21 mouse cellular contexts compared by ENCODE assay signal in the genomic region with DNA sequence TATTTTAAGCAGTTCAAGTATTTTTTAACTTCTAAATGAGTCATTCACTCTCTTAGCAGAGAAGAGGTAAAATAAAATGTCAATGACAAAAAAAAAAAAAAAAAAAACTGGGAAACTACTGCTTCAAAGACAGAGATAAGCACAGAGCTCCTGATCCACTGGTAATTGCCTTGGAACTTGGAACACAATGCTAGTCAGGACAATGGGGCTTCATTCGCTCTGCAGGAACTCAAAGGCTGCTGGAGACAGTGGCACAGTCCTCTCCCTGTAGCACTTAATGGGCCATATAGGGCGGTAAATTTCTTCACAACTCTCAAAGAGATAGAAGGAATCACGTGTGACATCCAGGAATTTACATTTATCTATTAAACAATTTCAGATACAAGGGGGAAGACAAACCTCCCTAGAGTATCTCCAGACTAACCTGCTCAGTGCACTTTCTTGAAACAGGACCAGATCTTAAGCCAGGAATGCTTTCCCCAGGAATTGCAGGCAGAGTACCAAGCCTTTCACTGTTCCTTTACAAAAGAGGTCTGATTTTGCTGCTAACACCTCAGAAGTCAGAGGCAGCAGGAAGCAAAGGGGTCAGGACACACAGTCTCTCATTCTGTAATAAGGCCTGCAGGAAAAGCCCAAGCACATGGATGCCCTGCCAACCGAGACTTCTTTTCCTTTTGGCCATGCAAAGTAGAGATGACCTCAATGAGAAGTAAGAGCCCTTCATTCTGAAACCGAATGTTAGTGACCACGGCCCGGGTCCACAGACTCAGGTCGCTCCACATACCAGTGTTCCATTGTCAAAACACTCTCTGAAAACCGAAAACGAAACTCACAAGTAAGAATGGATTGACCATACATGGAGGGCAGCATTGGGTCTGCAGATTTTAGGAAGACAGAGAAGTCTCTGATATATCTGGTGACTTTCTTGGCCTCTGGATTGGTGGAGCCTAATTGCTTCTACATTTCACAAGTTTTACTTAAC.
"Had no signal": no experiment of that assay in that cellular context is flagged by ENCODE, and none has a peak within 500 bp of the region (broad histone marks: within the 10 kb centered on the region; RNA-seq: fewer than 3 reads in every experiment).

No protein-coding gene starts in this region.

- H3K9me3 ChIP-seq: limb, embryonic 10.5 days; limb, embryonic 13.5 days; liver, embryonic 12.5 days; liver, embryonic 15.5 days; lung, embryonic 15.5 days; midbrain, embryonic 12.5 days; neural tube, embryonic 13.5 days; stomach, embryonic 15.5 days had no signal

- H3K4me2 ChIP-seq: limb, embryonic 13.5 days; liver, embryonic 12.5 days; liver, embryonic 15.5 days; lung, embryonic 15.5 days; midbrain, embryonic 12.5 days; neural tube, embryonic 13.5 days; stomach, embryonic 15.5 days had no signal

- H3K4me3 ChIP-seq: layer of hippocampus, adult 2 months; limb, embryonic 10.5 days; limb, embryonic 13.5 days; liver, embryonic 12.5 days; liver, embryonic 15.5 days; lung, embryonic 15.5 days; midbrain, embryonic 12.5 days; myocyte; neural tube, embryonic 13.5 days; stomach, embryonic 15.5 days had no signal

- ATAC-seq: liver, embryonic 12.5 days; midbrain, embryonic 16.5 days had no signal

- H3K36me3 ChIP-seq: limb, embryonic 13.5 days; liver, embryonic 12.5 days; liver, embryonic 15.5 days; lung, embryonic 15.5 days; midbrain, embryonic 12.5 days; neural tube, embryonic 13.5 days; stomach, embryonic 15.5 days had no signal

- H3K4me1 ChIP-seq: limb, embryonic 13.5 days; liver, embryonic 15.5 days; stomach, embryonic 15.5 days had no signal

- H3K27ac ChIP-seq: layer of hippocampus, adult 2 months; limb, embryonic 10.5 days; limb, embryonic 13.5 days; liver, embryonic 12.5 days; liver, embryonic 15.5 days; lung, embryonic 15.5 days; midbrain, embryonic 12.5 days; neural tube, embryonic 13.5 days; stomach, embryonic 15.5 days had no signal

- H3K9ac ChIP-seq: limb, embryonic 13.5 days; liver, embryonic 12.5 days; liver, embryonic 15.5 days; lung, embryonic 15.5 days; midbrain, embryonic 12.5 days; neural tube, embryonic 13.5 days; stomach, embryonic 15.5 days had no signal

- H3K27me3 ChIP-seq: limb, embryonic 13.5 days; liver, embryonic 12.5 days; liver, embryonic 15.5 days; lung, embryonic 15.5 days; midbrain, embryonic 12.5 days; neural tube, embryonic 13.5 days; stomach, embryonic 15.5 days had no signal

- DNase-seq: kidney, postnatal 25 days; layer of hippocampus, adult 9-11 months; liver; lung, adult 18-20 months; lung, postnatal 14 days; lung, postnatal 4 days; retina, postnatal 1 day; right cerebral cortex, postnatal 25 days; spleen, adult 18-20 months; thymus, postnatal 25 days had no signal
